9 mouse cellular contexts compared by ENCODE assay signal in genomic region chr13:51930301-51930747, GRCm38 (mm10).
DNase-seq lines count a peak whose midpoint lies in the region; ATAC-seq and TF ChIP-seq lines count a peak whose summit lies in the region.
"Had no signal": no experiment of that assay in that cellular context is flagged by ENCODE, and none has a peak within 500 bp of the region (broad histone marks: within the 10 kb centered on the region; RNA-seq: fewer than 3 reads in every experiment).

No protein-coding gene starts in this region.

- no peaks in the 10 kb centered on the region for H3K36me3 ChIP-seq in forebrain, embryonic 14.5 days (ENCODE audit: control insufficient read depth, insufficient read depth, low read length)
- no peaks in the 10 kb centered on the region for H3K36me3 ChIP-seq in hindbrain, embryonic 15.5 days
- no peaks in the 10 kb centered on the region for H3K36me3 ChIP-seq in stomach, embryonic 16.5 days (ENCODE audit: control insufficient read depth, insufficient read depth, low read length)
- no peaks in the 10 kb centered on the region for H3K36me3 ChIP-seq in liver, embryonic 12.5 days
- H3K36me3 ChIP-seq: neural tube, embryonic 12.5 days had no signal

- TF ChIP-seq POLR2A in lung, adult 2 months (IDR thresholded peaks at IDR 0.05; ENCODE audit: borderline replicate concordance, extremely low read depth, low read depth, low read length) = no peak

- H3K4me3 ChIP-seq in lung, adult 2 months (replicated peaks; ENCODE audit: extremely low read depth, low read depth, low read length) = no peak overlapping the region
- no peak overlapping the region for H3K4me3 ChIP-seq in forebrain, embryonic 14.5 days (ENCODE audit: low read depth, low read length)
- H3K4me3 ChIP-seq in hindbrain, embryonic 15.5 days = no peak overlapping the region
- no peak overlapping the region for H3K4me3 ChIP-seq in stomach, embryonic 16.5 days (replicated peaks; ENCODE audit: low read length)
- no peak overlapping the region for H3K4me3 ChIP-seq in liver, embryonic 12.5 days
- H3K4me3 ChIP-seq: neural tube, embryonic 12.5 days had no signal

- no peaks in the 10 kb centered on the region for H3K4me1 ChIP-seq in lung, adult 2 months (ENCODE audit: control insufficient read depth, insufficient read depth, low read length)
- H3K4me1 ChIP-seq in forebrain, embryonic 14.5 days (ENCODE audit: control insufficient read depth, insufficient read depth, low read length) = peaks cover 22% of the 10 kb centered on the region
- peaks cover 10% of the 10 kb centered on the region for H3K4me1 ChIP-seq in hindbrain, embryonic 15.5 days (replicated peaks)
- peaks cover 6% of the 10 kb centered on the region; the same call in 1 of the 2 replicates for H3K4me1 ChIP-seq in stomach, embryonic 16.5 days (ENCODE audit: control insufficient read depth, insufficient read depth, low read length)
- 0 out of 2 replicates have a peak, but pooled peaks cover 3% of the 10 kb centered on the region for H3K4me1 ChIP-seq in liver, embryonic 12.5 days

- no peak for TF ChIP-seq CTCF in lung, adult 2 months (IDR thresholded peaks at IDR 0.05; ENCODE audit: insufficient read depth, low read length)

- H3K4me2 ChIP-seq in forebrain, embryonic 14.5 days (ENCODE audit: low read length) = no peak overlapping the region
- H3K4me2 ChIP-seq in hindbrain, embryonic 15.5 days = no peak overlapping the region
- H3K4me2 ChIP-seq in stomach, embryonic 16.5 days (ENCODE audit: low read depth, low read length) = no peak overlapping the region
- H3K4me2 ChIP-seq in liver, embryonic 12.5 days = no peak overlapping the region
- H3K4me2 ChIP-seq: neural tube, embryonic 12.5 days had no signal

- H3K9ac ChIP-seq in forebrain, embryonic 14.5 days (ENCODE audit: low read length) = no peak overlapping the region
- H3K9ac ChIP-seq in hindbrain, embryonic 15.5 days = no peak overlapping the region
- H3K9ac ChIP-seq in stomach, embryonic 16.5 days (ENCODE audit: low read length) = no peak overlapping the region
- no peak overlapping the region for H3K9ac ChIP-seq in liver, embryonic 12.5 days
- H3K9ac ChIP-seq: neural tube, embryonic 12.5 days had no signal

- peak overlapping the region; percentile 58; the same call in 1 of the 2 replicates for H3K27ac ChIP-seq in forebrain, embryonic 14.5 days (ENCODE audit: low read depth, low read length)
- H3K27ac ChIP-seq in hindbrain, embryonic 15.5 days (replicated peaks) = no peak overlapping the region
- H3K27ac ChIP-seq in stomach, embryonic 16.5 days (ENCODE audit: low read length) = no peak overlapping the region
- H3K27ac ChIP-seq in liver, embryonic 12.5 days = no peak overlapping the region
- H3K27ac ChIP-seq: neural tube, embryonic 12.5 days had no signal

- 59% methylated on average over 6 of the region's 6 CpGs for WGBS in lung, adult 2 months
- 24% methylated on average over 6 of the region's 6 CpGs for WGBS in forebrain, embryonic 14.5 days
- WGBS in hindbrain, embryonic 15.5 days = 27% methylated on average over 6 of the region's 6 CpGs
- 47% methylated on average over 6 of the region's 6 CpGs for WGBS in stomach, embryonic 16.5 days
- WGBS in liver, embryonic 12.5 days (ENCODE audit: insufficient replicate concordance) = 55% methylated on average over 6 of the region's 6 CpGs

- H3K27me3 ChIP-seq in forebrain, embryonic 14.5 days (replicated peaks; ENCODE audit: control insufficient read depth, insufficient read depth, low read length) = no peaks in the 10 kb centered on the region
- no peaks in the 10 kb centered on the region for H3K27me3 ChIP-seq in hindbrain, embryonic 15.5 days
- H3K27me3 ChIP-seq in stomach, embryonic 16.5 days (ENCODE audit: control insufficient read depth, insufficient read depth, low read length) = no peaks in the 10 kb centered on the region
- peaks cover 37% of the 10 kb centered on the region for H3K27me3 ChIP-seq in liver, embryonic 12.5 days (replicated peaks)

- no peaks in the 10 kb centered on the region for H3K9me3 ChIP-seq in forebrain, embryonic 14.5 days (replicated peaks; ENCODE audit: control insufficient read depth, low read length)
- no peaks in the 10 kb centered on the region for H3K9me3 ChIP-seq in hindbrain, embryonic 15.5 days
- H3K9me3 ChIP-seq in stomach, embryonic 16.5 days (replicated peaks; ENCODE audit: control insufficient read depth, low read length) = no peaks in the 10 kb centered on the region
- H3K9me3 ChIP-seq in liver, embryonic 12.5 days (replicated peaks) = no peaks in the 10 kb centered on the region
- H3K9me3 ChIP-seq: neural tube, embryonic 12.5 days had no signal

- peak; percentile 82 for ATAC-seq in forebrain, embryonic 14.5 days
- peak; percentile 58 for ATAC-seq in hindbrain, embryonic 15.5 days (ENCODE audit: low FRiP score, low read depth)
- peak; percentile 47; the same call in 1 of the 2 replicates for ATAC-seq in stomach, embryonic 16.5 days (ENCODE audit: insufficient read depth, low FRiP score)
- no peak for ATAC-seq in liver, embryonic 12.5 days

- DNase-seq in adrenal gland, adult (ENCODE audit: inconsistent age in 2 of 2, low spot score in 1 of 2) = peak; percentile 58 to 71
- DNase-seq in adrenal gland, postnatal 4 days (ENCODE audit: low spot score in 2 of 2) = no peak
- DNase-seq in lung, postnatal 10 days = peak; percentile 14
- no peak for DNase-seq in lung, adult 2 months
- peak; percentile 70 for DNase-seq in forebrain, embryonic 14.5 days (ENCODE audit: low spot score)

Comparison
In these comparisons a context has a peak if more than half of its experiments do, and no peak if none do; other contexts are left out.
1. DNase-seq: peak in adrenal gland, adult (2 of 2), lung, postnatal 10 days (single experiment) and forebrain, embryonic 14.5 days (single experiment); none in adrenal gland, postnatal 4 days (0 of 2) and lung, adult 2 months (single experiment).